Comparison of ENCODE assay signal across 8 mouse cellular contexts in genomic region chr12:100422286-100422820, GRCm38 (mm10).
A peak's percentile ranks its signal among the peaks of the same experiment; 100 is the strongest.
DNase-seq lines count a peak whose midpoint lies in the region; ATAC-seq and TF ChIP-seq lines count a peak whose summit lies in the region.

No protein-coding gene starts in this region.

- peaks cover 17% of the 10 kb centered on the region for H3K4me1 ChIP-seq in liver, adult 2 months (ENCODE audit: control insufficient read depth, insufficient read depth, low read length)
- 0 out of 2 replicates have a peak, but pooled peaks cover 8% of the 10 kb centered on the region for H3K4me1 ChIP-seq in liver, embryonic 12.5 days
- no peaks in the 10 kb centered on the region for H3K4me1 ChIP-seq in intestine, postnatal 0 days (replicated peaks; ENCODE audit: control insufficient read depth, insufficient read depth, low read length)

- no peaks in the 10 kb centered on the region for H3K9me3 ChIP-seq in liver, embryonic 12.5 days (replicated peaks)
- H3K9me3 ChIP-seq in intestine, postnatal 0 days (ENCODE audit: control insufficient read depth) = no peaks in the 10 kb centered on the region

- no peak for TF ChIP-seq POLR2A in liver, adult 2 months (IDR thresholded peaks at IDR 0.05; ENCODE audit: extremely low read depth, insufficient read depth, low read length)

- no peaks in the 10 kb centered on the region; the same call in 1 of the 2 replicates for H3K79me2 ChIP-seq in liver, adult 2 months (ENCODE audit: control insufficient read depth, insufficient read depth, low read length)

- peaks cover 4% of the 10 kb centered on the region; the same call in 1 of the 2 replicates for H3K36me3 ChIP-seq in liver, adult 2 months (ENCODE audit: control insufficient read depth, insufficient read depth, low read length)
- no peaks in the 10 kb centered on the region for H3K36me3 ChIP-seq in liver, embryonic 12.5 days
- H3K36me3 ChIP-seq in intestine, postnatal 0 days (ENCODE audit: control insufficient read depth, insufficient read depth) = no peaks in the 10 kb centered on the region

- WGBS in liver, adult 2 months = 9% methylated on average over 6 of the region's 6 CpGs
- WGBS in liver, embryonic 12.5 days (ENCODE audit: insufficient replicate concordance) = 63% methylated on average over 6 of the region's 6 CpGs
- WGBS in intestine, postnatal 0 days = 36% methylated on average over 6 of the region's 6 CpGs

- ATAC-seq in cerebellum, adult (ENCODE audit: insufficient number of reproducible peaks, low FRiP score, low TSS enrichment) = no peak
- ATAC-seq in liver, embryonic 12.5 days = no peak
- ATAC-seq in intestine, postnatal 0 days = peak; percentile 86
- ATAC-seq in megakaryocyte-erythroid progenitor cell, adult 5-6 weeks (replicated peaks; ENCODE audit: low FRiP score, low TSS enrichment, poor library complexity, severe bottlenecking) = 0 out of 2 replicates have a peak, but pooled peaks have one; percentile 64

- DNase-seq in cerebellum, adult 11-12 months = peak; percentile 48
- DNase-seq in liver, adult 2 months (ENCODE audit: extremely low read depth, low read depth, low spot score) = peak; percentile 95
- no peak for DNase-seq in gastrocnemius, adult 18-20 months (ENCODE audit: low spot score)
- DNase-seq in left cerebral cortex, postnatal 25 days (ENCODE audit: low spot score in 2 of 2) = no peak

- intact Hi-C loops in left cerebral cortex, postnatal 25 days (cut with DNase I) = loop anchor here (5.0 kb wide), 1 partner anchor 60 kb away; no protein-coding TSS in a partner anchor

- H3K9ac ChIP-seq in liver, adult 2 months (ENCODE audit: low read depth, low read length) = no peak overlapping the region
- H3K9ac ChIP-seq in liver, embryonic 12.5 days = no peak overlapping the region
- no peak overlapping the region for H3K9ac ChIP-seq in intestine, postnatal 0 days (ENCODE audit: low read depth, low read length)

- TF ChIP-seq CTCF in liver, adult 2 months (IDR thresholded peaks at IDR 0.05; ENCODE audit: low read depth, low read length) = no peak
- TF ChIP-seq CTCF in intestine, postnatal 0 days (IDR thresholded peaks at IDR 0.05; ENCODE audit: low read depth) = no peak

- H3K4me2 ChIP-seq in liver, embryonic 12.5 days = no peak overlapping the region
- no peak overlapping the region for H3K4me2 ChIP-seq in intestine, postnatal 0 days (replicated peaks; ENCODE audit: low read depth)

- H3K27me3 ChIP-seq in liver, adult 2 months (ENCODE audit: control insufficient read depth, insufficient read depth, low read length) = no peaks in the 10 kb centered on the region
- no peaks in the 10 kb centered on the region for H3K27me3 ChIP-seq in liver, embryonic 12.5 days (replicated peaks)
- no peaks in the 10 kb centered on the region for H3K27me3 ChIP-seq in intestine, postnatal 0 days (replicated peaks; ENCODE audit: control insufficient read depth, insufficient read depth, low read length)

- H3K4me3 ChIP-seq in liver, adult 2 months (ENCODE audit: insufficient read depth, low read depth, low read length) = no peak overlapping the region
- no peak overlapping the region for H3K4me3 ChIP-seq in liver, embryonic 12.5 days
- no peak overlapping the region for H3K4me3 ChIP-seq in intestine, postnatal 0 days (ENCODE audit: low read depth, low read length)

- peak overlapping the region; percentile 65 for H3K27ac ChIP-seq in liver, adult 2 months (replicated peaks; ENCODE audit: insufficient read depth, low read depth, low read length)
- H3K27ac ChIP-seq in liver, embryonic 12.5 days = no peak overlapping the region
- H3K27ac ChIP-seq in intestine, postnatal 0 days (ENCODE audit: low read depth, low read length) = no peak overlapping the region

Comparison
In these comparisons a context has a peak if more than half of its experiments do, and no peak if none do; other contexts are left out.
1. DNase-seq: peak in cerebellum, adult 11-12 months (single experiment) and liver, adult 2 months (single experiment); none in gastrocnemius, adult 18-20 months (single experiment) and left cerebral cortex, postnatal 25 days (0 of 2).
2. ATAC-seq: peak in intestine, postnatal 0 days (single experiment) and megakaryocyte-erythroid progenitor cell, adult 5-6 weeks (single experiment); none in cerebellum, adult (single experiment) and liver, embryonic 12.5 days (single experiment).